ENCODE assay signal across 17 mouse cellular contexts in the genomic region with DNA sequence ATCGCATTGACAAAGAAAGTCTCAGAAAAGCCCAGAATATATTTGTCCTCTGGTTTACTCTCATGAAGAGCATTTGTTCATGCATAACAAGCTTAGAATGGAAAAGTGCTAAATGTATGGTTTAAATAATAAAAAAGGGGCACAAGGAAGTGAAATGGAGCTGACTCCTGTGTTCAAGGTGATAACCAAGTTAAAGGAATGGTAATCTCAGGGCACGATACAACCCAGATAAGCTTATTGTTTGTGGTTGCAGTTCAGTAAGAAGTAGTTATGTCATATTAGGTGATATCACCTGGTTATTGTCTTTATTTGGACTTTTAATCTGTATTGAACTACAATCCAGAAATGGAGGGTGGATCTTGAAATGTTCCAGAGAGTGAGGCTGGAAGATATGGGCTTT.
DNase-seq lines count a peak whose midpoint lies in the region; TF ChIP-seq lines count a peak whose summit lies in the region.
"Had no signal": no experiment of that assay in that cellular context is flagged by ENCODE, and none has a peak within 500 bp of the region (broad histone marks: within the 10 kb centered on the region; RNA-seq: fewer than 3 reads in every experiment).

No protein-coding gene starts in this region.

- no peak overlapping the region for H3K4me3 ChIP-seq in MEL (ENCODE audit: control insufficient read depth in 1 of 2, insufficient read depth in 1 of 2, low read depth in 2 of 2, low read length in 2 of 2)

- peaks cover 0 to 5% of the 10 kb centered on the region in 2 experiments; a peak in 2 of 4 replicates for H3K4me1 ChIP-seq in MEL (ENCODE audit: control insufficient read depth in 1 of 2, insufficient read depth in 2 of 2, low read length in 2 of 2)

- no peak for TF ChIP-seq RAD21 in MEL (IDR thresholded peaks at IDR 0.05; ENCODE audit: low read depth, low read length)

- peak; percentile 61 to 71 for TF ChIP-seq EP300 in MEL (IDR thresholded peaks at IDR 0.05; ENCODE audit: low read depth in 1 of 2, low read length in 2 of 2)

- no peak overlapping the region for H3K9ac ChIP-seq in MEL (ENCODE audit: control insufficient read depth, low read depth, low read length, poor library complexity, severe bottlenecking)

- no peaks in the 10 kb centered on the region for H3K79me2 ChIP-seq in MEL (ENCODE audit: control insufficient read depth, insufficient read depth, low read length, poor library complexity)

- TF ChIP-seq CTCF in MEL (IDR thresholded peaks at IDR 0.05 in 2 of 3, conservative IDR thresholded peaks at IDR 0.05 in 1 of 3; ENCODE audit: control insufficient read depth in 1 of 3, insufficient read depth in 1 of 3, low read depth in 2 of 3, low read length in 3 of 3, poor library complexity in 1 of 3, severe bottlenecking in 1 of 3): no peak

- peak; percentile 25 for DNase-seq in MEL (ENCODE audit: low read depth, low spot score)
- DNase-seq in urinary bladder, postnatal 14 days (ENCODE audit: low spot score): no peak
- DNase-seq: adrenal gland, adult 2 months; adrenal gland, adult 8-10 months; adrenal gland, postnatal 10 days; adrenal gland, postnatal 14 days; adrenal gland, postnatal 25 days; adrenal gland, postnatal 36 days; B cell, adult 2 months; cerebellum, adult 11 months; cerebellum, adult 11-12 months; cerebellum, adult 18-20 months; cerebellum, adult 2 months; cerebellum, adult 8-10 months had no signal

- no peaks in the 10 kb centered on the region for H3K9me3 ChIP-seq in MEL (replicated peaks; ENCODE audit: insufficient read depth, low read length)
- H3K9me3 ChIP-seq: G1E had no signal

- H3K27ac ChIP-seq in MEL (ENCODE audit: control insufficient read depth, low read depth, low read length): no peak overlapping the region

- TF ChIP-seq POLR2A in MEL (IDR thresholded peaks at IDR 0.05; ENCODE audit: control insufficient read depth in 1 of 2, insufficient read depth in 1 of 2, low read depth in 1 of 2, low read length in 2 of 2, poor library complexity in 1 of 2): no peak

- H3K27me3 ChIP-seq in MEL (ENCODE audit: control insufficient read depth in 1 of 2, insufficient read depth in 2 of 2, low read length in 2 of 2): no peaks in the 10 kb centered on the region
- H3K27me3 ChIP-seq: CH12.LX, Patski had no signal

- H3K36me3 ChIP-seq in MEL (ENCODE audit: control insufficient read depth in 1 of 2, insufficient read depth in 2 of 2, low read length in 2 of 2): peaks cover 0 to 5% of the 10 kb centered on the region in 2 experiments; a peak in 1 of 4 replicates
- H3K36me3 ChIP-seq: G1E had no signal

TF ChIP-seq in MEL, 35 proteins besides CTCF, POLR2A, EP300 and RAD21:
- TF ChIP-seq TCF12 (IDR thresholded peaks at IDR 0.05; ENCODE audit: low read depth, low read length) (peak; percentile 70; the same call in 1 of the 2 replicates), MAFK (IDR thresholded peaks at IDR 0.05; ENCODE audit: borderline replicate concordance, low read depth, low read length) (no peak), GATA1 (IDR thresholded peaks at IDR 0.05; ENCODE audit: low read depth, low read length) (peak; percentile 73), SMC3 (IDR thresholded peaks at IDR 0.05; ENCODE audit: low read depth, low read length) (no peak), UBTF (IDR thresholded peaks at IDR 0.05; ENCODE audit: borderline replicate concordance, insufficient read depth, low read depth, low read length) (no peak), ETS1 (IDR thresholded peaks at IDR 0.05; ENCODE audit: low read depth, low read length) (peak; percentile 62), ZC3H11A (IDR thresholded peaks at IDR 0.05; ENCODE audit: low read depth, low read length) (no peak)
